Mouse (Mus musculus) forebrain, embryonic 10.5 days (tissue): Measurements from ENCODE around the gene Ldhal6b. TPM values are rescaled to one million over a fixed set of nuclear protein-coding genes. Genes with fewer than 3 reads are reported as not detected.

ENCODE experiments used
- DNase-seq: peaks from one replicate; pipeline ENCODE4 v3.0.0-alpha.2; 2017; ENCODE audit warnings: low spot score; ENCODE audit errors: extremely low spot score
- H3K27ac ChIP-seq: fragments of 300-500 bp; sonication (generic); 2 replicates; pipeline ENCODE4 v1.5.1; 2016; ENCODE audit warnings: mild to moderate bottlenecking
- H3K27me3 ChIP-seq: fragments of 300-500 bp; sonication (generic); 2 replicates; pipeline ENCODE4 v1.6.1; 2016; ENCODE audit warnings: mild to moderate bottlenecking; ENCODE audit not compliant: poor library complexity, severe bottlenecking
- H3K36me3 ChIP-seq: fragments of 300-500 bp; sonication (generic); replicated peaks from 2 replicates; pipeline ENCODE4 v1.6.1; 2016; ENCODE audit warnings: mild to moderate bottlenecking, moderate library complexity
- H3K4me1 ChIP-seq: fragments of 300-500 bp; sonication (generic); 2 replicates; pipeline ENCODE4 v1.6.1; 2016
- H3K4me3 ChIP-seq: fragments of 300-500 bp; sonication (generic); 2 replicates; pipeline ENCODE4 v1.5.1; 2016; ENCODE audit warnings: mild to moderate bottlenecking, moderate library complexity
- H3K9me3 ChIP-seq: fragments of 300-500 bp; sonication (generic); 2 replicates; pipeline ENCODE4 v1.6.1; 2016; ENCODE audit warnings: mild to moderate bottlenecking, moderate library complexity
- WGBS: fragments of 180-500 bp; shearing (Covaris S2); methylation state at CpG from one replicate; pipeline ENCODE4 v1.1.7; 2016; 5-methylcytosine and 5-hydroxymethylcytosine counted together
- polyA plus RNA-seq: library from polyadenylated mRNA; unstranded; fragments of >200 nt; fragmentation: Nextera tagmentation; extraction: Ambion mirVana; gene quantifications from 2 replicates; pipeline ENCODE4 v1.2.1, GENCODE M21; 2016

Ldhal6b gene
- polyA plus RNA-seq, 1 experiment from 2014 or later = not detected

DNA sequence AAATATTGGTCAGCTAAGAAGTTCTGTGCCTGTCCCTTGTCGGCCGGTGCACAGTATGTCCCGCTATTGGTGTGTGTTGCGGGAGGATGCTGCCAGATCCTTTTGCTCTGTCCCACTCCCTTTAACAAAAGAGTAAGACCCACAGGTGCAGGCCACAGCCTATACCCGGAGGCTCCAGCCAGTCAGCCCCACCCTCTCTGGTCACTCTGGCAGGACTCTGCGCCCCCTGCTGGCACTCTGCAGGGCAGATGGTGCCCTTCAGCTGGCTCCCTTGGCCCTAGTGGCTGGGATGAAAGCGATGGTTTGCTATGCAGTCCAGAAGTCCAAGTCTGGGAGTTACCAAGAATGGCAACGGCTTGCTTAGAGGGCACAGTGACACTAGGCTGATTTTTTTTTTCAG, 15.9 kb downstream of the Ldhal6b start:
- DNase-seq = peak; percentile 80
- Histone ChIP-seq H3K4me3 (peak overlapping the region; percentile 18; the same call in 1 of the 2 replicates), H3K27me3 (peaks cover 80% of the 10 kb centered on the region), H3K27ac (no peak overlapping the region), H3K9me3 (no peaks in the 10 kb centered on the region), H3K36me3 (no peaks in the 10 kb centered on the region), H3K4me1 (peaks cover 34% of the 10 kb centered on the region)
- 33% methylated on average over 8 of the region's 8 CpGs for WGBS

DNA sequence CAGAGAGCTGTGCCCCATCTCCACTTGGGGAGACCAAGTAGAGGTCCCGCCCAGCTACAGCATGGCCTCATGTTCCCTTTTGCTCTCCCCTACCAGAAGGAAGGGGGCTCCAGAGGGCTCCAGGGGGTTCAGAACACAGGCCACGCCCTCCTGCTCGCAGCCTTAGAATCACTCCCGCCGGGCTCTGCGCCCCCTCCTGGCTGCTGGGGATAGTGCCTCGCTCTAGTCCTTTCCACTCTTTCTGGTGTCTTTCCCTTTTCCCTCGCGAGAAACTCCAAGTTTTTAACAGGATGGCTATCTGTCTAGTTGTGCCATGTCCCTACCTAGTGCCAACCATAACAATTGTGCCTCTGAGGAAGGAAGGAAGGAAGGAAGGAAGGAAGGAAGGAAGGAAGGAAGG, 16.5 kb downstream of the Ldhal6b start:
- peaks cover 83% of the 10 kb centered on the region for H3K27me3 ChIP-seq
- DNase-seq = peak; percentile 76
- no peaks in the 10 kb centered on the region for H3K9me3 ChIP-seq
- H3K4me1 ChIP-seq = peaks cover 39% of the 10 kb centered on the region
- H3K27ac ChIP-seq = no peak overlapping the region
- peak overlapping the region; percentile 18; the same call in 1 of the 2 replicates for H3K4me3 ChIP-seq
- 2% methylated on average over 9 of the region's 9 CpGs for WGBS
- H3K36me3 ChIP-seq = no peaks in the 10 kb centered on the region

DNA sequence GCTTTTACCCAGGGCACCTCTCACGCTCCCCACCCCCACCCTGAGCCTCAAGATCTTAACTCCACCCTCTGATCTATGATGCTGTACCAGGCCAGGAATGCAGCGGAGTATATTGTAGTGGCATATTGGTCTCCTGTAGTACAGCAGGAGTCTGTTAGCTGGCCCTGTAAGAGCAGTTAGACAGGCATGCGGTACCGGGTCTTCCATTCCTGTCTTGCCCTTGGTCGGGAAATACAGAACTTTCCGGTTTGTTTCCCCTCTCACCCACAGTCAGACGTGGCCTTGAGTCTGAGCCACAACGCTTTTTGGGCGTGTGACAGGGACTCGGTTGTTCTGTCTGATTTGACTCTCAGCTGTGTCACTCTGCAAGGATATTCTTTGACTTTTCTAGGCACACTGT, 17.3 kb downstream of the Ldhal6b start:
- 90% methylated on average over 10 of the region's 10 CpGs for WGBS
- Histone ChIP-seq H3K9me3 (no peaks in the 10 kb centered on the region), H3K36me3 (no peaks in the 10 kb centered on the region), H3K27me3 (peaks cover 84% of the 10 kb centered on the region), H3K4me1 (peaks cover 35% of the 10 kb centered on the region), H3K27ac (no peak overlapping the region), H3K4me3 (no peak overlapping the region)
- no peak for DNase-seq

DNA sequence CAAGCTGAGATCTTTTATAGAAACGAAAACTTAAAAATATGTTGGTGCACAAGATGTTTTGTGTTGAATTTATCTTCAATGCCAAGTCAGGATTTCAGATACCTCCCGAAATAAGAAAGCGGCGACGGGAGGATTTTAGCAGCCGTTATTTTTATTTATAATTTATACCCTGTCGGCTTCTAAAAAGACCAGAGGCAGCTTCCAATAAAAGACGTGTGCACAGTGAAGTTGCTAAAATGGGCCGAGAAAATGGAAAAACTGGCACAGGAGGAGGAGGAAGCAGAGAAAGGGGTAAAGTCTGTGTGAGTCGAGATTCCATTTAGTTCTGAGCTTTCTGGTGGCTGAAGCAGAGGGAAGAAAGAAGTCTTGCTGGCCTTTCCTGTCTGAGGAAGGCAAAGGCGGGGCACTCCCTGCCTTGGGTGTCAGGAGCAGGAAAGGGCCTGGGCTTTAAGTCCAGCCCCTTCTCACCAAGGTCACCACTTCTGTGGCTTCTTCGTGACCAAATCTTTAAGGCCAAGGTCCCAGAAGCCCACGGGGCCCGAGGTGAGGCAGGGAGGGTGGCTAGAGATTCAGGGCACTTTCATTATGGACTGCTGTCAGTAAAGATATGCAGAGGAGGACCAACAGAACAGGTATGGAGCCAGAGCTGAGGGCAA, 18.0 kb downstream of the Ldhal6b start:
- H3K9me3 ChIP-seq = no peaks in the 10 kb centered on the region
- H3K4me1 ChIP-seq = peaks cover 35% of the 10 kb centered on the region
- no peaks in the 10 kb centered on the region for H3K36me3 ChIP-seq
- no peak for DNase-seq
- H3K27ac ChIP-seq = no peak overlapping the region
- no peak overlapping the region for H3K4me3 ChIP-seq
- 83% methylated on average over 14 of the region's 14 CpGs for WGBS
- H3K27me3 ChIP-seq = peaks cover 85% of the 10 kb centered on the region

DNA sequence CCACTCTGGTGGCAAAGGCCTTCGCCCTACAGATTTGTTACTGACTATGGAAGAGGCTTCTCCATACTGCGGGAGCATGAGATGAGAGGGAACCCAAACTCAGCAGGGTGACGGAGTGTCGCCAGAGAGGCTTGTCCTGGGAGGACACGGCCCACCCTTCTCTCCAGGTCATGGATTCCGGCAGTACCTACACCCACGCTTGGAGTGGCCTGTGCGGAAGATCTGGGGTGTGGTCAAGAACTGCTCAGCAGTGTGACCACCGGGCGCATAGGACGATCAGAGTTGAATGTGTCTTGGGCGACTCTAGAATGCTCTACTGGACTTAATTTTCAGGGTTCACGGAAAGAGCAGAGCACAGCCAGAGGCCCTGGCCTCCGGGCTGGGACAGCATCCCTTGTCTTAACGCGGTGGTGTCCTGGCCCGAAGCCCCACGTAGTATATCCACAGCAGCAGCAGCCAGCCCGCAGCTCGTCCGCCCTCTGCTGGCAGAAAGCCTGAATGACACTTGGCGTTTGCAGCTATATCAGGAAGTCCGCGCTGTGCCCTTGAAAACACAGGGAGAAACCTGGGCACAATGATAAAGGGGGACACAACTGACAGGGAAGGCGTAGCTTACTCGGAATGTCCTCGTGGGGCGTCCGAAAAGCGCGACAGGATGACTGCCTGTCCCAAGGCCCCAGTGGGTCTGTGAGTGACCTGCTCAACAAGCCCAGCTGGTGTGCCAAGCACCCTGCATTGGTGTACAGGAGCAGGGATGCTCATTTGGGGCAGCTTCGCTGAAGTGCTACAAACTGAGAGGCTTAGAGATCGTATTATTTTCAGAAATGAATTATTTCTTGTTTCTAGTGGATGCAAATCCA, 21.2 kb downstream of the Ldhal6b start:
- Histone ChIP-seq H3K36me3 (no peaks in the 10 kb centered on the region), H3K4me1 (peaks cover 14% of the 10 kb centered on the region), H3K9me3 (peaks cover 5% of the 10 kb centered on the region; the same call in 1 of the 2 replicates), H3K27me3 (peaks cover 58% of the 10 kb centered on the region), H3K4me3 (no peak overlapping the region), H3K27ac (no peak overlapping the region)
- DNase-seq = peak; percentile 88
- WGBS = 33% methylated on average over 33 of the region's 33 CpGs

DNA sequence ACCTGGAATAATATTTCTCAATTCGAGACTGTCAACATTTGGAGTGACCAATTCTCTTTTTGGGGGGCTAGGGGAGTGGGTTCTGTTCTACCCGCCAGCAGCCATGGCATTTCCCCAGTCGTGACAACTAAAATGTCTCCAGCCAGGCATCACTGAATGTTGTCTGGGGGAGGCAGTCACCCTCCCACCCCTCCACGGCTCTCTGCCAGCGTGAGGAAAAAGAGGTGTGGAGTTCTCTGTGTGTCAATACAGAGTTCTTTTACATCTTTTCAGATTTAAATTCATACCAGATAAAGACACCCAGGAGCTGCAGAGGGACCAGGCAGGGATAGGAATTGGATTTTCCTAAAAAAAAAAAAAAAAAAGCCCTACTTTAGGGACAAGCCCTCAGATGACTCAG, 22.4 kb downstream of the Ldhal6b start:
- H3K27me3 ChIP-seq = peaks cover 51% of the 10 kb centered on the region
- H3K4me1 ChIP-seq = peaks cover 8% of the 10 kb centered on the region
- 79% methylated on average over 5 of the region's 5 CpGs for WGBS
- H3K4me3 ChIP-seq = no peak overlapping the region
- DNase-seq = no peak
- H3K36me3 ChIP-seq = no peaks in the 10 kb centered on the region
- H3K9me3 ChIP-seq = peaks cover 5% of the 10 kb centered on the region; the same call in 1 of the 2 replicates
- H3K27ac ChIP-seq = no peak overlapping the region

DNA sequence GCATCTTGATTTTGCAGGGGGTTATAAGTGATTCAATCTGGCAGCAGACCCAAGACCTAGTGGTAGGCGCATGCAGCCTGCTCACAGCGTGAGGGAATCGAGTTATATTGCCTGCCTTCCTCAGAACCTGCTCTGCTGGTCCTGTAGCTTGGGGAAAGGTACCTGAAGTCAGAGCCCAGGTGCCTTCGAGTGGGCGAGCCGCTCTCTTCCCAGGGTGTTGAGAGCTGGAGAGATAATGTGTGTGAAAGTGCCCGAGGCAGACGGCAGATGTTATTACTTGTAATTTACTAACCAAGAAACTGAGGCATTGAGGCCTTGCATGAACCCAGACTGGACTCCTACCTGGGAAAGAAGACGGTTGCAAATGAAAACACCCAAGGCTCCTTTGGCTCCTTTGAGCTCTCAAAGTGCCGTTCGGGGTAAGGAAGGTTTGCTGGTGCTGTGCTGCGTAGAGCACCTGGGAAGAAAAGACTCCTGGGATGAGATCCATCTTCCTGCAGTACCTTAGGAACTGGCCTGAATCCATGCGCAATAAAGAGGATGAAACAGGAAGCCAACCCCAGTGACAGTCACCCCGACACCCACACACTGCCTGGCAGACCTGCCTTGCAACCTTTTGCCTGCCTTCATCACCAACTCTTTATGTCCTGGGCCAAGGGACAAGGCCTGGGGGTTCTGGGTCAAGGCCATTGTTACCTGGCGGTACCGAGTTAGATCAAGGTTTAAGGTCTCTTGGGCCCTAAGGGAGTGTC, 22.9 kb downstream of the Ldhal6b start:
- H3K27ac ChIP-seq = no peak overlapping the region
- DNase-seq = no peak
- peaks cover 5% of the 10 kb centered on the region; the same call in 1 of the 2 replicates for H3K9me3 ChIP-seq
- 88% methylated on average over 16 of the region's 16 CpGs for WGBS
- H3K4me1 ChIP-seq = peaks cover 9% of the 10 kb centered on the region
- peaks cover 45% of the 10 kb centered on the region for H3K27me3 ChIP-seq
- H3K36me3 ChIP-seq = no peaks in the 10 kb centered on the region
- no peak overlapping the region for H3K4me3 ChIP-seq

DNA sequence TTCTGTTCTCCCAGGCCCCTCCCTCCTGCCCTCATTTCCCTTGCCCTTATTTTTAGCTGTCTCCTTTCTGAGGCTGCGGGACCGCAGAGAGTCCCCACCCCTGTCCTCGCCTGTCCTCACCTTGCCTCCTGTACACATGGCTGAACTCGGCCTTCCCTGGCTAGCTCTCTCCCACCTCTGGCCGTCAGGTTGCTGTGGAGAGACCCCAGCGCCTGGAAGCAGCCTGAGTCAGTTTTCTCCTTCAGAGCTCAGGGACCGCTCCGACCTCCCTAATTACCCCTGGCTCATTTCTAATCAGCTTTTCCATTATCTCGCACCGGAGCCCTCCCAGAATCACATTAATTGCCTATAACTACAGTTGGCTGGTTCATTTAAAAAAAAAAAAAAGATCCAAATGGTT, 27.9 kb downstream of the Ldhal6b start:
- 59% methylated on average over 10 of the region's 10 CpGs for WGBS
- Histone ChIP-seq H3K27ac (no peak overlapping the region), H3K27me3 (peaks cover 12% of the 10 kb centered on the region)

DNA sequence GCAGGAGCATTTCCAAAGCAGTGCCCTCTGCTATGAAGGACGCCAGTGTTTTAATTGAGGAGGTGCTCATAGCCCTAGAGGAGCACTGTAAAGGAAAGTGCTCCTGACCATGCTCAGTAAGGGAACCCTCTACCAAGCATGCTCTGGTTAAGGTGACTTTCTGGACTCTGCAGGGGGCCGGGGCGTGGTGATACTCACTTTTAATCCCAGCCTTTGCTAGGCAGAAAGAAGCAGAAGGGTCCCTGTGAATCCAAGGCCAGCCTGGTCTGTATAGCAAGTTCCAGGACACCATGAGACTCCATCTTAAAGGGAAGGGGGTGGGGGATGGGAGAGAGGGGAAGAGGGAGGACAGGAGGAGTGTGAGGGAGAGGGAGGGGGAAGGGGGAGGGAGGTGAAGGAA, 30.2 kb downstream of the Ldhal6b start:
- no peak for DNase-seq
- 58% methylated on average over 3 of the region's 3 CpGs for WGBS
- peaks cover 7% of the 10 kb centered on the region for H3K27me3 ChIP-seq
- H3K4me1 ChIP-seq = peaks cover 13% of the 10 kb centered on the region
- H3K27ac ChIP-seq = no peak overlapping the region
- H3K36me3 ChIP-seq = no peaks in the 10 kb centered on the region
- no peak overlapping the region for H3K4me3 ChIP-seq
- H3K9me3 ChIP-seq = peaks cover 4% of the 10 kb centered on the region; the same call in 1 of the 2 replicates

More for the DNA sequence above, 27.9 kb downstream of the Ldhal6b start:
- peaks cover 5% of the 10 kb centered on the region; the same call in 1 of the 2 replicates for H3K9me3 ChIP-seq
- no peak overlapping the region for H3K4me3 ChIP-seq
- DNase-seq = no peak
- H3K36me3 ChIP-seq = no peaks in the 10 kb centered on the region
- peaks cover 13% of the 10 kb centered on the region for H3K4me1 ChIP-seq

DNA sequence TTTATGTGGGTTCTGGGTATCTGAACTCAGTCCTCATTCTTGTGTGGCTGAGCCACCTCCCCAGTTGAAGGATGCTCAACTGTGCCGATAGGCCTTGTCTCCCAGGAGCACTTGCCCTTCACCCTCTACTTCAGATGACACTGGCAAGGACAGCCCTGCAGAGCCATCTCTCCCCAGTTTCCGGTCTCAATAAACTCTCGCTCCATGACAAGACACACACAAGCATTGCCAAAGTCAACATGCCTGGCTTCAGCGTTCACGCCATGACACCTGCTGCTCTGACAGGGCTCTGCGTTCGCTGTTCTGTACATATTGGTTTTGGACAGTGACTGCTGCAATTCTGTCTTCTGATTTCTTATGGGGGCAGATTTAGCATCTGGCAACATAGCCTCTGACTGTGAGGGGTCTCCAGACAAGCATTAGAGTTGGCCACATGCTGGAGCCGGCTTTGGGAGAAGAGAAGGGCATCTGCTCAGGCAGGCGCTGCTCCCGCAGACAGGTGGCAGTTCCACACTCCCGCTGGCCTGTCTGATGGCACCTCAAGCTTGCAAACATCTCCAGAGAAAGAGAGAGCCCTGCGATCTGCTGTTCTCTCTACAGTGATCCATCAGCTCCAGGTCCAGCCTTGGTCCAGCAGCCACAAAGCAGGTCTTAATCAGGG, 31.6 kb downstream of the Ldhal6b start:
- no peaks in the 10 kb centered on the region for H3K9me3 ChIP-seq
- WGBS = 87% methylated on average over 12 of the region's 12 CpGs
- H3K36me3 ChIP-seq = no peaks in the 10 kb centered on the region
- DNase-seq = no peak
- no peak overlapping the region for H3K27ac ChIP-seq
- H3K4me3 ChIP-seq = no peak overlapping the region
- H3K27me3 ChIP-seq = peaks cover 7% of the 10 kb centered on the region
- H3K4me1 ChIP-seq = peaks cover 13% of the 10 kb centered on the region

DNA sequence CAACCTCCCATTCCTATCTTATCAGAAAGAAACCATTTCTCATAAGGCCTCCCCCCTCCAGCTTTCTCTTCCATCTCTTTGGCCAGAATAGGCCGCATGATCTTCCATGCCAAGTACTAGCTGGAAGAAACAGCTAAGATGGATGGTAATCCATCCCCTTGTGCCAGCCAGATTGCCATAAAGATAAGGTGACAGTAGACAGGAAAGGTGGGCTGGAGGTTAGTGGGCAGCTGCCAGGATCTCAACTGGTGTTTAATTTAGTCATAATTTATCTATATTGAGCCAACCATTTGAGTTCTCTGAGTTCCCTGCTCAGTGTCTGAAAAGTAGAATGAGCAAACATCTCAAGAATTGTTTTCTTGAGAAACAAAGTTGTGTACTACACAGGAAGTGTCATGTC, 32.9 kb downstream of the Ldhal6b start:
- Histone ChIP-seq H3K4me1 (peaks cover 12% of the 10 kb centered on the region), H3K36me3 (no peaks in the 10 kb centered on the region), H3K27me3 (peaks cover 7% of the 10 kb centered on the region), H3K9me3 (no peaks in the 10 kb centered on the region), H3K27ac (no peak overlapping the region), H3K4me3 (no peak overlapping the region)
- DNase-seq = no peak
- WGBS = 94% methylated on average over 1 of the region's 1 CpGs

DNA sequence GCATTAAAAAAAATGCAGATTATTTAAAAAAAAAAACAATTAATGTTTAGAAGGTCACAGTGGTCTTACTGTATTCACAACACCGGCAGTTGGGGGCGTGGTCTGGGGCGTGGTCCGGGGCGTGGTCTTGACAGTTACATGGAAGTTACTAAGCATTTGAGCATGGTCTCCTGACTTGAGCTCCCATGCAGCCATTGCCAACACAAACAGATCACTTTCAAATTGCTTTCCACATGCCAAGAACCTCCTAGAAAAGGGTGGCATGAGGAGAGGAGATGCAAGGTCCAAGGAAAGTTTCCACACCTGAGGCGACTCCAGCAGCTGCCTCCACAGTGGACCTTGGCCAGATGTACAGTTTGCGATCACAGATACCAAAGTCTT, 40.6 kb downstream of the Ldhal6b start:
- Histone ChIP-seq H3K4me3 (no peak overlapping the region), H3K4me1 (0 out of 2 replicates have a peak, but pooled peaks cover 5% of the 10 kb centered on the region), H3K27ac (no peak overlapping the region), H3K27me3 (0 out of 2 replicates have a peak, but pooled peaks cover 6% of the 10 kb centered on the region), H3K36me3 (no peaks in the 10 kb centered on the region), H3K9me3 (no peaks in the 10 kb centered on the region)
- 36% methylated on average over 7 of the region's 7 CpGs for WGBS
- DNase-seq = no peak
